Mouse (Mus musculus) kidney, adult 8-10 months (tissue): ENCODE results near the gene Fam19a5.

Source experiments
- DNase-seq, 2 experiments: peaks; one replicate each; pipeline ENCODE4 v3.0.0; 2022

Gene Fam19a5

DNA sequence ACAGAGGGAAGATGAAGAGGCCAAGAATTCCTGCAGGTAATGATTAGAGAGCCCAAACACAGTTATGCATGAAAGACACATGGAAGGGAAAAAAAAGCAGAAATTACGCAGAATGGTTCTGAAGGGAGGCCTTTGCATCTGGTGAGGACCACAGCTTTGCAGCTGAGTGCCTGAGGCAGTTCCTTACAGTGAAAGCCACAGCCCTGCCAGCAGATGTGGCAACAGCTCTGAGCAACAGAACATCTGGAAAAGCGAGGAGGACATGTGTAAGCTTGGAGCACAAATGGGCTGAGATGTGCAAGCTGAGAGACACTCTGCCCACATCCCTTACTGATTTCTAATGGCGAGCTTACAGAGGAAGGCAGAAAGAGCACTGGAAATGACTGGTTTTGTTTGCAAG lies 221.8 kb downstream of the Fam19a5 start:
- DNase-seq, result no peak

DNA sequence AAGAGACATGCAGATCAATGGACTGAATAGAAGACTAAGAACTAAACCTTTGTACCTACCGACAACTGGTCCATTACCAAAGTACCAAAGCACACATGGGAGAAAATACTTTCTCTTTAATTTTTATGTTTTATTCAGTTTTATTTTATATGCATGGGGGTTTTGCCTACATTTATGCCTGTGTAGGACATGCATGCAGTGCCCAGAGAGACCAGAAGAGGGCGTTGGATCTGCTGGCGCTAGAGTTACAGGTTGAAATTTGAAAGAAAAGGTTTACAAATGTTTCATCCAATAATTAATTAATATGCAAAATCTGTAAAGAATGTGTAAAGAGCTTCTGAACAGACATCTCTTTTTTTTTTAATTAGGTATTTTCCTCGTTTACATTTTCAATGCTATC lies 229.9 kb downstream of the Fam19a5 start:
- no peak for DNase-seq

DNA sequence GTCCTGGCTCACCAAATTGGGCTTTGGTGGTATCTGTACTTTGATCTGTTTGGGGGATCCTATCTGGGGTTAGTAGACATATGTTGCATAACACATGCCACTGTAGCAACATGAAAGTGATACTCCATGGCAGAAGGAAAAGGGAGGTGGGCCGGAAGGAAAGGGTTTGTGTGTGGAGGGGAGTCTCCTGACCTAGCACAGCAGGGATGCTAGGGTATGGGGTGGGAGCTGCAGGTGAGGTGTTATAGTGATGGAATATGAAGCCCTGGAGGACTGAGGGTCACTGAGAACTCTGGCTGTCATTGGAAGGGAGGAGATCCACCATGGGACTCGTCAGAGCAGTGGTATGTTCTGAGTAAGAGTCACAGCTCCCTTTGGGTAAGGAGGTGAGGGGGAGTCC lies 239.2 kb downstream of the Fam19a5 start:
- no peak for DNase-seq

DNA sequence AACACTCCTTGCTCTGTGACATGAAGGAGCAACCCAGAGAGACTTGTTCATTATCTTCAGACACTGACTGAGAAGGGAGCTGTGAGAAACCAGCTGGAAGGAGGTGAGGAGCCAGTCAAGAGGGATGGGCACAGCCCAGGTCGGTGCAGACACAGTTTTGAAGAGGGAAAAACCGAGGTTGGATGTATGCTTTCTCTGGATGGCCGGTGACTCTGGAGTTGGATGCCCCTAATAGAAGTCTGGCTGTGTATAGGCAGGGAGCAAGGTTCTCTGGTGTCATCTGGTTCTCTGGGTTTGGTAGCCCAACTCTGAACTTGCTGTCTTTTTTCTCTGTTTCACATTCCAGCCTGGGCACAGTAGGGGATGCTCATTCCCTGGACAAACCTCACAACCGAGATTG lies 245.6 kb downstream of the Fam19a5 start:
- no peak for DNase-seq

DNA sequence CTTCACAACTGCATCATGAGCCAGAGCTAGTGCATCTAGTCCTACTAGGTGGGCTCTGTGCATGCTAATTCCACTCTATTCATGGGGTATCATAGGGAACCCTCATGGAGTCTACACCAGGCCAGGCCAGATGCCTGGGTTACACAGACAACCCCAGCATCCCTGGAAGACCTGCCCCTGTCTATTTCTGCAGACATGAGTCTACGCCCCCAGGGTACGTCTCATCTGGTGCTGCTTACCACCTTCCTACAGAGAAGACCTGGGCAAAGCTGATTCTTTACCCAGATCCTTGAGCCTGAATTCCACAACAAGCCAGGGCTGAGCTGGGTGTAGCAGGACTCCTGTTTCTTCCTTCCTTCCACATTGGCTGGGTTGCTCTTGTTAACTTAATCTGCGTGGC lies 249.6 kb downstream of the Fam19a5 start:
- no peak for DNase-seq

DNA sequence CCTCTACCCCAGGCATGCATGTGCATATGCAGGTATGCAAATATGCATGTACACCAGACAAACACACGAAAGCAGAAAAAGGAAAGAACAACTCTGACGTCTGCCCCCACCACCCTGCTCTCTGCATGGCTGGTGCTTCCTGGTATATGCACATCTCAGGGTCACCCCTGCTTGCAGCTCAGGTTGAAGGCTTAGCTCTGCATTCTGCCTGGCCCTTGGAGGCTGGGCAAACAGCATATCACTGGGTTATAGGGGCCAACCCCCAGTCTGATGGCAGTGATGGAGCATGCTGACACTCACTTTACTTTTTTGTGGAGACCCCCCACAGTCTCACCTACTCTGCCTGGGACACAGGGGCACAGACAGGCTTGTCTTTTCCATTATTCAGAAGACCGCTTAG lies 252.5 kb downstream of the Fam19a5 start:
- no peak for DNase-seq
